8 mouse cellular contexts compared by ENCODE assay signal in the genomic region with DNA sequence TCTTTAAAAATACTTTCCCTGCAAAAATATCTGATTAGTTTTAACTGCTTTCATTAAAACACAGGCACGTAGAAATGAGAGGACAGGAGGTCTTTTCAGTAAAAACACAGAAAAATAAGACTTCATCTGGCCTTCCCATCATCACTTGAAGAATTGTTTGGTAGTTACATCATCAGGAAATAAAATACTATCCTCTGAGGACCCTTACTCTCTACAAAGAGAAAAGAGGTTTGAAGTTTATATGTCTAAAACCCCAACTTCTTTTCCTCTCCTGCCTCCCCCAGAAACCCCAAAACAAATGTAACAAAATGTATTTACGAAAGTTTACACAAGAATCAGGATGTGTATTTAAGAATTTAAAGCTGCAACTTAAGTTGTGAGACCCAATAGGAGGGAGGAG. TPM values are rescaled to one million over a fixed set of nuclear protein-coding genes. Genes with fewer than 3 reads are reported as not detected.
DNase-seq lines count a peak whose midpoint lies in the region; ATAC-seq and TF ChIP-seq lines count a peak whose summit lies in the region.

No protein-coding gene starts in this region.

- H3K27ac ChIP-seq in kidney, adult 2 months (ENCODE audit: insufficient read depth, low read depth, low read length), result peak overlapping the region; percentile 35; the same call in 1 of the 2 replicates
- H3K27ac ChIP-seq in bone marrow macrophage, adult 2 months (ENCODE audit: insufficient read depth, low read depth, low read length), result no peak overlapping the region
- H3K27ac ChIP-seq in hindbrain, embryonic 13.5 days, result no peak overlapping the region
- H3K27ac ChIP-seq in midbrain, embryonic 13.5 days, result no peak overlapping the region

- H3K36me3 ChIP-seq in kidney, adult 2 months (ENCODE audit: control insufficient read depth, insufficient read depth, low read length), result no peaks in the 10 kb centered on the region
- H3K36me3 ChIP-seq in hindbrain, embryonic 13.5 days, result no peaks in the 10 kb centered on the region
- no peaks in the 10 kb centered on the region for H3K36me3 ChIP-seq in midbrain, embryonic 13.5 days

- no peak for DNase-seq in kidney, adult 2 months
- no peak for DNase-seq in kidney, postnatal 14 days
- no peak for DNase-seq in B cell, adult 2 months
- DNase-seq in adrenal gland, adult (ENCODE audit: inconsistent age in 2 of 2, low spot score in 1 of 2), result no peak
- DNase-seq in spleen, postnatal 36 days (ENCODE audit: low spot score in 2 of 2), result no peak

- peak overlapping the region; percentile 84 for H3K9ac ChIP-seq in hindbrain, embryonic 13.5 days
- peak overlapping the region; percentile 74 for H3K9ac ChIP-seq in midbrain, embryonic 13.5 days (replicated peaks)

- H3K4me3 ChIP-seq in kidney, adult 2 months (ENCODE audit: insufficient read depth, low read depth, low read length), result peak overlapping the region; percentile 55
- H3K4me3 ChIP-seq in bone marrow macrophage, adult 2 months (ENCODE audit: insufficient read depth, low read length), result peak overlapping the region; percentile 61
- peak overlapping the region; percentile 74 for H3K4me3 ChIP-seq in hindbrain, embryonic 13.5 days
- H3K4me3 ChIP-seq in midbrain, embryonic 13.5 days (replicated peaks), result peak overlapping the region; percentile 72

- TF ChIP-seq POLR2A in kidney, adult 2 months (IDR thresholded peaks at IDR 0.05; ENCODE audit: low read depth, low read length), result no peak
- no peak for TF ChIP-seq POLR2A in bone marrow macrophage, adult 2 months (IDR thresholded peaks at IDR 0.05; ENCODE audit: borderline replicate concordance, low read depth, low read length)

- H3K4me1 ChIP-seq in kidney, adult 2 months (ENCODE audit: control insufficient read depth, insufficient read depth, low read length), result no peaks in the 10 kb centered on the region; the same call in 1 of the 2 replicates
- peaks cover 29% of the 10 kb centered on the region for H3K4me1 ChIP-seq in bone marrow macrophage, adult 2 months (ENCODE audit: control insufficient read depth, insufficient read depth, low read length)
- peaks cover 3% of the 10 kb centered on the region; the same call in 1 of the 2 replicates for H3K4me1 ChIP-seq in hindbrain, embryonic 13.5 days (replicated peaks)
- H3K4me1 ChIP-seq in midbrain, embryonic 13.5 days (replicated peaks), result peaks cover 4% of the 10 kb centered on the region; the same call in 1 of the 2 replicates

- ATAC-seq in hindbrain, embryonic 13.5 days (ENCODE audit: low FRiP score), result no peak
- no peak for ATAC-seq in midbrain, embryonic 13.5 days

- H3K9me3 ChIP-seq in hindbrain, embryonic 13.5 days, result no peaks in the 10 kb centered on the region
- H3K9me3 ChIP-seq in midbrain, embryonic 13.5 days, result no peaks in the 10 kb centered on the region

- H3K27me3 ChIP-seq in kidney, adult 2 months (replicated peaks; ENCODE audit: control insufficient read depth, insufficient read depth, low read length), result no peaks in the 10 kb centered on the region
- peaks cover 21% of the 10 kb centered on the region; the same call in 1 of the 2 replicates for H3K27me3 ChIP-seq in hindbrain, embryonic 13.5 days
- H3K27me3 ChIP-seq in midbrain, embryonic 13.5 days, result peaks cover 8% of the 10 kb centered on the region; the same call in 1 of the 2 replicates

- peak overlapping the region; percentile 82 for H3K4me2 ChIP-seq in hindbrain, embryonic 13.5 days
- H3K4me2 ChIP-seq in midbrain, embryonic 13.5 days (replicated peaks), result peak overlapping the region; percentile 88

- no peak for TF ChIP-seq CTCF in kidney, adult 2 months (conservative IDR thresholded peaks at IDR 0.05; ENCODE audit: insufficient read depth, insufficient read length, low read depth, low read length)
- no peak for TF ChIP-seq CTCF in bone marrow macrophage, adult 2 months (IDR thresholded peaks at IDR 0.05; ENCODE audit: low read depth, low read length)

- WGBS in kidney, adult 2 months, result 67% methylated on average over 2 of the region's 2 CpGs
- 63% methylated on average over 2 of the region's 2 CpGs for WGBS in hindbrain, embryonic 13.5 days
- WGBS in midbrain, embryonic 13.5 days, result 68% methylated on average over 2 of the region's 2 CpGs

RNA-seq across cellular contexts. Expression of a gene that starts 58.1 kb away (rescaled TPM):
- 4.4 and 7.2 TPM in 2 replicates for polyA plus RNA-seq in kidney, adult 2 months (2012; rRNA removed)
- polyA plus RNA-seq in bone marrow macrophage, adult 2 months (2012; ENCODE audit: insufficient read depth, insufficient read length, missing spikeins), result 6.5 and 9.1 TPM in 2 replicates
- 34.0 and 37.1 TPM in 2 replicates for polyA plus RNA-seq in hindbrain, embryonic 13.5 days (2015; fragmentation: Nextera tagmentation; extraction: Ambion mirVana)
- 36.8 and 38.3 TPM in 2 replicates for polyA plus RNA-seq in midbrain, embryonic 13.5 days (2015; fragmentation: Nextera tagmentation; extraction: Ambion mirVana)
